Mouse (Mus musculus) embryo, embryonic 11.5 days (tissue): Measurements from ENCODE around the gene Gm1673.
"Not testable (repeated sequence)": the region's sequence is repeated elsewhere in the genome, so short reads cannot be mapped to it uniquely, and the experiment has no call there.

Experiments used
- DNase-seq: peaks from one replicate; pipeline ENCODE4 v3.0.0-alpha.2; 2012; ENCODE audit warnings: low read depth, low spot score

The Gm1673 gene

DNA sequence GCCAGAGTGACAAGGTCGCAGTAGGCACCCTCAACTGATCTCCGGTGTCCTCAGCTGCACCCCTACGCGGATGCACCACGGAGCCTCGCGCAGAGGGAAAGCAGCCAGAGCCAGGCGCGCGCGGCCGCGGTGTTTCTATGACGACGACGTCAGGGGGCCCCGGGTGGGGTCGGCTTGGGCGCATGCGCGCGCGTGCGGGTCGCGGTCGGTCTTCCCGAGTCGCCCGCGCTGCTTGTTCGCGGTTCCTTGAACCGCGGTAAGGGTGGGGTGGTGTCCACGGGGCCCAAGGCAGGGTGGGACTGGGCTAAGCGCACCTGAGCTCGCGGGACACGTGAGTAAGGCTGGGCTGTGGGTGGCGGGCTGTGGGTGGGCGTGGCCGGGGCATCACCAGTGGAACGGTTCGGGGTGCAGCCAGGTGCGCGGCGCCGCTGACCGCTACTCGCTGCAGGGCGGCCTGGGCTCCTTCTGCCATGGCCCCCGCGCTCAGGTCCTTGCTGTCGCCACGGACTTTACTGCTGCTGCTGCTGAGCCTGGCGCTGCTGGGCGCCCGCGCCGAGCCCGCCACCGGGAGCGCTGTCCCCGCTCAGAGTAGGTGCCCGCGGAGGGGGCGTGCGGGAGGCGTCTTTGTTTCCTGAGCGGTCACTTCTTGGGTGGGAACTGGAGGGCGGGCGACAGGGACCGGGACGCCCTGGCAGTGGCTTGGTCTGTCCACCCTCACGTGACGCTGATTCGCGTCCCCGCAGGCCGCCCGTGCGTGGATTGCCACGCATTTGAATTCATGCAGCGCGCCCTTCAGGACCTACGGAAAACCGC lies at the start of gene Gm1673:
TSS of gene Gm1673 (plus strand) at position 125 of the 813 bp plus-strand sequence.
- DNase-seq, result peak; percentile 75

DNA sequence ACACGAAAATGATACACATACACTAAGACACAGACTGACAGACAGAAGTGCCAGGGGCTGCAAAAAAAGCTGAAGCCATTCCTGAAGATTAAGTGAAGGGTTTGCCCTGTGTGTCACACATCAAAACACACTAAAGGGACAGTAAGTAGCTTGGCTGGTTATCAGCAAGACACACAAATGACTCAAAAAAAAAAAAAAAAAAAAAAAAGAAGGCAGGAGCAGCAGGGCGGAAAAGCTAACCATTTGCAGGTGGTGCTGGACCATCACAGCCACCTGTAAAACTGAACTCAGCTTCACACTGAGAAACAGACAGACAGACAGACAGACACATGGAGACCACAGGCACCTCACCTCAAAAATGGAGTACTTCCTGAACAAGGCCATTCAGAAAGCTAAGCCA lies 49.2 kb upstream of the Gm1673 start:
- DNase-seq, result no peak

DNA sequence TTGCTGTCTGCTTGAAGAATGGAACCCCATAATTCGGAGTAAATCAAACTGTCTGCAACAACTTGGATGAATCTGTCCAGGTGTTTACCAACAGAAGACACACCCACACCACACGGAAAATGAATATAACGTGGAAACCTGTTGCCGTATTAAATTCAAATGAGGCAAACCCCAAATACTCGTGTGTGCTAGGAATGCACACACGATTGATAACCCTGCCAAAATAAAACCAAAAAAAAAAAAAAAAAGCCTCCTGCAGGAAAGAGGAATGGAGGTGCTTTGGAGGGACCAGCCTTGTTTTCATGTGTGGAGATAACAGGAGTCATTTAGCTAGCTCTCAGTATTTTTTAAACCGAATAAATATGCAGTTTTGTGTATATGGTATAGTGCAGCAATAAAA lies 48.4 kb upstream of the Gm1673 start:
- no peak for DNase-seq

GRCm38 (mm10) chr5:33935700-33936111 lies 47.5 kb upstream of the Gm1673 start:
- peak; percentile 38 for DNase-seq

- DNase-seq, result peak; percentile 95
These were observed 47.0 kb upstream of the Gm1673 start, which contains the start of gene Nelfa for GRCm38 (mm10) chr5:33936120-33936707. Gene Nelfa (minus strand): TSS chr5:33936413.

GRCm38 (mm10) chr5:33937230-33937629 lies 46.0 kb upstream of the Gm1673 start:
- no peak for DNase-seq

- no peak for DNase-seq
These were observed 44.8 kb upstream of the Gm1673 start for GRCm38 (mm10) chr5:33938448-33938847.

DNA sequence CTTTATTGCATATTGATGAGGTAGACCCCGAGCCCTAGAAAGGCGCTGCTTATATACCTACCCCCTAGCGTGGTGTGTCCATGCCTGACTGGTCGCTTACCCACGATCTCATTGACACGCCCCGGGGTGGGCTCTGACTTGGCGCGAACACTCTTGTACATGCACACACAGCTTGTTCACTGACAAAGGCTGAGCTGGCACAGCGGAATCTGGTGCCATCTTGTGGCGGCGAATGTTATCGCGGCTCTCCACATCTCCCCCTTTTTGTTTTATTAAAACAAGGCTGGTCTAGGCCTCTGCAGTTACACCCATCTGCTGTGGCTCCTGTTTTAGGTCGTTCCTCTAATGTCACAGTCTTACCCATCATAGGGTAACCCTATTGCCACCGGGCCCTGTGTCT lies 36.2 kb upstream of the Gm1673 start:
- DNase-seq, result not testable (repeated sequence)

DNA sequence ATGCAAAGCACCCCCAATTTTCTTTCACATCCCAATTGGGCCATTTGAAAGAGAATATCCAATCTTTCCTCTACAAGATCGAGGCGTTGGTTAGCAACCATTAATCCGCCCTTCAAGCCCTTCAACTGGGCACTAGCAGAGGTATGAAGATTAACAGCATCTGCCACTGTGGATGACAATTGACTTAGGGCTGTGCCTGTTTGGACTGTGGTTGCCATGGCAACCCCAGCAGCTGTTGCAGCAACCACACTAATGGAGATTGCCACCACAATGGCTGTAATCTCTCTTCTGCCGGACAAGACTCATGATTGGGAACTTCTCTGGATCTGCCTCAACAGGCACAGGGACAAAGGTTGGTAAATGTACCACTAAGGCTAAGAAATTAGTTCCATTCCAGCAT lies 34.9 kb upstream of the Gm1673 start:
- DNase-seq, result peak; percentile 30

DNA sequence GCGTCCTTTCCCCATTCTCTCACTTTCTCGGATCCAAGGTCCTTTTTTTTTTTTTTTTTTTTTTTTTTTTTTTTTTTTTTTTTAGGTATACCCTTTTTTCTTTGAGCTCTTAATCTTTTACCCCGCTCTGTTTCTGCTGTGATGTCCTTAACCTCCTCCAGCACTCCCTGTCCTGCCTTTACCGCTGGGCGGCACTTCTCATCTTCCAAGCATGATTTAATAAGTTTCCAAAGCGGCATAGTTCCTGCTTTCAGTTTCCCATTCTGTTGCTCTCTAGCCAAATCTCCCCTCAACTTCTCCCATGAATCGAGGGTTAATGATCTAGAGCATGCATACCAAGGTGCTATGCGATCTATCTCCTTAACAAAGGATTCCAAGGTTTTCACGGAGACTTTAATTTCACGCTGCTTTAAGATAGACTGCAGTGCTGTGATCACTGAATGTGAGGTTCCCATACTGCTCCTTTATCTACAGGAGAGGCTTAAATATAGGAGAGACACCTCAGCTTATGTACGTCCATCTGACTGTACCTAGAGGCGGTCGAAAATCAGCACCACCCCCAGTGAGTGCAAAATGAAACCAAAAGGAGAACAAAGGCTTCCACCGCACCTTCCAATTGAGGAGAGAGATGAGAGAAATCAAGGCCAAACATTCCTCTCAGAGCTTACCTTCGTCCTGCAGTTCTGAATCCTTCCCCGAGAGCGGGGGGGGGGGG lies 29.6 kb upstream of the Gm1673 start:
- no peak for DNase-seq

DNA sequence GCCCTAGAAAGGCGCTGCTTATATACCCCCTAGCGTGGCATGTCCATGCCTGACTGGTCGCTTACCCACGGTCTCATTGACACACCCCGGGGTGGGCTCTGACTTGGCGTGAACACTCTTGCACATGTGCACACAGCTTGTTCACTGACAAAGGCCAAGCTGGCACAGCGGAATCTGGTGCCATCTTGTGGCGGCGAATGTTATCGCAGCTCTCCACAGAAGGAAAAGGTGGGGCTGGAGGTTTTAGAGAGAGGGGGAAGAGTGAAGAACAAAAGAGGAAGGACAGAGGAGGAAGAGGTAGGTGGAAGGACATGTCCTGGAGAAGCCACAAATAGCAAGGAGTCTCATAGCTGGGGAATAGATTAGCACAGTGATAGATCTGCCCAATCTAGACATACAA lies 28.9 kb upstream of the Gm1673 start:
- DNase-seq, result no peak

GRCm38 (mm10) chr5:33955868-33956267 lies 27.4 kb upstream of the Gm1673 start:
- no peak for DNase-seq

- no peak for DNase-seq
These were observed 23.9 kb upstream of the Gm1673 start for GRCm38 (mm10) chr5:33959382-33959781.

GRCm38 (mm10) chr5:33974736-33975135 lies 8.5 kb upstream of the Gm1673 start:
- no peak for DNase-seq

- DNase-seq, result no peak
These were observed 7.0 kb upstream of the Gm1673 start for GRCm38 (mm10) chr5:33976267-33976666.

DNA sequence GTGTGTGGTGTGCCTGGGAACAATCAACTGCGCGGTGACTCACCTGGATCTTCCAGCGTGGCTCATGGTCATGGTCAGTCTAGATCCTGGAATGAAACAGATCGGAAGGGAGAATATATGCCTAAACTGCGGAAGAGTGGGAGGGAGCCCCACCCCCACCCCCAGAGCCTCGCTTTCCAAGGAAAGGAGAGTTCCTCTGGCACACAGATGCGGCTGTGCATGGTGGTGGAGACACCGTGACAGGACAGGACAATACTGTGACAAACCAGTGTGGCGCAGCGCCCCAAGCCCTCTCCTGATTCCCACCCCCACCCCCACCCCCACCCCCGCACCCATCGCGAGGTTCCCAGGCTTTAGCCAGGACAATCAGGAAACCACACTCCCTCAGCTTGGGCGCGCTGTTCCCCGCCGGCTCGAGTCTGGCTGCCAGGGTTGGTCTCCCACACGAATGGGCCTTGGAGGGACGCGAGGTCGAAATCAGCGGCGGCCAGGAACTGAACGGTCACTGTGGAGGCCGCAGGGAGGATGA lies 438 bp upstream of the Gm1673 start:
- DNase-seq, result no peak

GRCm38 (mm10) chr5:33994671-33995625 lies 11.7 kb downstream of the Gm1673 start:
- no peak for DNase-seq

GRCm38 (mm10) chr5:33995843-33996693 lies 12.8 kb downstream of the Gm1673 start, which contains the start of gene Nat8l:
Gene Nat8l (plus strand): TSS chr5:33995984.
- DNase-seq, result peak; percentile 64

GRCm38 (mm10) chr5:33996694-33997045 lies 13.4 kb downstream of the Gm1673 start:
- no peak for DNase-seq
